Mouse (Mus musculus): ENCODE measurements around the gene Fkbp2. TPM values are rescaled to one million over a fixed set of nuclear protein-coding genes. Genes with fewer than 3 reads are reported as not detected.

Fkbp2 gene
- polyA plus RNA-seq, 1 experiment from 2014 or later: 80.9 TPM

DNA sequence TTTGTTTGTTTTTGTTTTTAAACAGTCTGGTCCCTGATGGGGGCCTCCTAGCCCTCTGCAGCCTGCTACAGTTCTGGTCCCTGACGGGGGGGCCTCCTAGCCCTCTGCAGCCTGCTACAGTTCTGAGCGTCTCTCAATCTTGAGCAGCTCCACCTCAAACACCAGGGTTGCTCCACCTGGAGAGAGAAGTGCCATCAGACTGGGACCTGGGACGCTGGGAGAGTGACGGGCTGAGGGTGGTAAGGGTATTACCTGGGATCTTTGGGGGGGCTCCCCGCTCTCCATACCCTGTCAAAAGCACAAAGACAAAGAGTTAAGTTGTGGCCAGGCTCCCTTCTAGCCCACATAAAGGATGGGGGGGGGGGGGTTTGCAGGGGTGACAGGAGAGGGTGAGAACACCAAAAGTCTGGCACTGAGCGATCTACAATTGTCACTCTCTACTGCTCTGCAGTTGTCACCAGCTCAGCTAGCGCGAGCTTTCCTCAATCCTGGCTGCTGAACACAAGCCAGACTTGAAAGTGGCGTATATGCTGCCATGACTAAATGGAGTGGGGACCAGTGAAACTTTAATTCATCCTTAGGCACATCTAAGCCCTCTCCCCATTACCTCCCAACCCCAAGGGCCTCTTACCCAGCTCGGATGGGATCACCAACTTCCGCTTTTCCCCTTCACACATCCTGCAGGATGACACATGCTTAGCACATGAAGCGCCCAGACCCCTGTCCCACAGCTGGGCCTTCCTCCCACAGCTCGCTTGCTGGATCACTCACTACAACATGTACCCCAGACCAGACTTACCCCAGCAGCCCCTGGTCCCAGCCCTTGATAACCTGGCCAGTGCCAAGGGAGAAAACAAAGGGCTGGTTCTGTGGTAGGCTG is 2.3 kb downstream of the Fkbp2 start:
- Histone ChIP-seq H3K9ac (peak overlapping the region; percentile 87), H3K4me3 (peak overlapping the region; percentile 82), H3K36me3 (peaks cover 43% of the 10 kb centered on the region), H3K27me3 (replicated peaks) (no peaks in the 10 kb centered on the region), H3K9me3 (no peaks in the 10 kb centered on the region), H3K4me1 (peaks cover 51% of the 10 kb centered on the region), H3K27ac (replicated peaks) (peak overlapping the region; percentile 97; the same call in 1 of the 2 replicates), H3K4me2 (peak overlapping the region; percentile 87)
- no peak for ATAC-seq (ENCODE audit: extremely low read depth, insufficient number of reproducible peaks, low FRiP score, low TSS enrichment)
- 70% methylated on average over 13 of the region's 13 CpGs for WGBS

DNA sequence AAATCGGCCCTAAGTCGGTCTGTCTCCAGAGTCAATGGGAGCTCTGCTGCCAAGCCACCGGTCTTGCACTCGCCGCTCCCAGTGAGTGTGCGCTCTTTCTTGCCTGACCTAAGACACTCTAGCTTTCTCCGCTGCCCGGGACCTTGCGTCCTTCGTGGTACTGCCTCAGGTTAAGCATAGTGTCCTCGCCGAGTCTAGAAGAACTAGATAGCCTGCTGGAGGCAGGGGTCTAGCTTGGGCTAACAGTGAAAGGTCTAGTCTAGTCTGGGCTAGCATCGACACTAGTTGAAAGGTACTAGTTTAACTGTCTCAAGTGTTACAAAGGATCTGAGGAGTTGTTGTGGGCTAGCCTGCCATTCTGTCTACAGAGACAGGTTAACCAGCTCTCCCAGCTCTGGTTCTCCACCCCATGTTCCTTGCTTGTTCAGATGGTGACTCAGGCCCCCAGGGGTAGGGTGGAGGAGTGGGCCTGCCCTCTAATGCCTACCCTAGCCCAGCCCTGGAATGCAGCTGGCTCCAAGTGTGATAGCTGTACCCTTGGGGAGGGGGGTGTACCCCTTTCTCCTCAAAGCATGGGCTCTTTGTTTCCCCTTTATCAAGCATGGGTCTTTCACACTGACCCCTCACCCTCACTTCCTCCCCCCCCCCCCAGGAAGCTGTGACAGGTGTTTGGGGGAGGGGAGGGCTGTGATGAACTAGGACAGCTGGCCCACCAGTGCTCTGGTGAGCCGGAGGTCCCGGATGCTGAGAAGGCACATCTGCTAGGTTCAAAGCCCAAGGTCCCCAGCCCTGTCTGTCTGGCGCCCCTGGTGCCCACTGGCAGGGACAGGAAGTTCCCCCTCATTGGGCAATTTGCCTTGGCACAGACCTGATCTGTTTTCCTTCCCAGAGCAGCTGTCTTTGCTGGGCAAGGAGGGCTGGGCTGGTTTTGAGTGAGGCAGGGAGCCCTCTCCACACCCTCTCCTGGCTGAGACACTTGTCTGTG is 4.5 kb downstream of the Fkbp2 start, which contains the start of gene Plcb3:
Gene Plcb3 (minus strand): TSS at position 934 of the 985 bp plus-strand sequence.
- no peak for ATAC-seq (ENCODE audit: extremely low read depth, insufficient number of reproducible peaks, low FRiP score, low TSS enrichment)
- H3K4me1 ChIP-seq: peaks cover 53% of the 10 kb centered on the region
- peaks cover 24% of the 10 kb centered on the region for H3K36me3 ChIP-seq
- H3K9me3 ChIP-seq: no peaks in the 10 kb centered on the region
- H3K4me2 ChIP-seq: peak within 1 kb of the TSS; percentile 81
- peak within 1 kb of the TSS; percentile 86 for H3K4me3 ChIP-seq
- WGBS: under 1% methylated on average over 16 of the region's 16 CpGs
- peak within 1 kb of the TSS; percentile 81 for H3K27ac ChIP-seq (replicated peaks)
- H3K9ac ChIP-seq: peak within 1 kb of the TSS; percentile 93
- no peaks in the 10 kb centered on the region for H3K27me3 ChIP-seq (replicated peaks)

DNA sequence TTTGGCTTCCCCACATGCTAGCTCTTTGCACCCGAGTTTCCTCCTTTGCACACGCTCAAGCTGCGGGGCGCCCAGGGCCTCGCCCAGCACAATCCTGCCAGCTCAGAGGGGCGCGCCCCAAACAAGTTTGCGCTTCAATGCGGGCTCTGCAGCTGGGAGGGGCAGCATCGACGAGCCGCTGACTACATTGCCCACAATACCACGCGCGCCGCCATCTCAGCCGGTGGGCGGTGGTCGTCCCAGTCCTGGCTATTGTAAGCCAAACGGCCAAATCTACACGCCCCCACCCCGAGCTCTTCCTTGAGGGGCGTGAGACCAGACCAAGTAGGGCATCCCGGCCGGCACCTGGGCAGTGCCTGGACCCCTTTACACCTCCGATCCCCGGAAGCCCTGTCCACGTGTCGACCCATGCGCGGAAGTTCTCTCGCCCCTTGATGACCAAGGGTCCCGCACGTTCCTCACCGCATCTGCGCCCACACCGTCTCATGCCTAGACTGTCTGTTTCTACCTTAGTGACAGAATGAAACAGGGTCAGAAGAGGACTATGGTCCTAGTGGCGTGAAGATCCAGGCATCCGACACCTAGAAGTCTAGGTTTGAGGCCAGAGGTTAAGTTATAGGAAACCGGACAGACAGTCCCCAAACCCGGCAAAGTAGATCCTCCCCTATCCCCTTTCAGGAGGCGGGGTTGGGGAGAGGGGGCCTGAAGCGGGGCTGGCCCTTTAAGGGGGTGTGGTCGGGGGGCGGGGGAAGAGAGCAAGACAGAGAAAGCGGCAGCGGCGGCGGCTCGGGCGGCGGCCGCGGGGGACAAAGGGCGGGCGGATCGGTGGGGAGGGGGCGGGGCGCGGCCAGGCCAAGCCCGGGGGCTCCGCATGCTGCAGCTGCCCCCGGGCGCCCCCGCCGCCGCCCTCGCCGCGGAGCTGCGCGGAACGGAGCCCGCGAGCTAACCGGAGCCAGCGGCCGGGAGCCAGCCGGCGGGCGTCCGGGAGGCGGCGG is 5.8 kb downstream of the Fkbp2 start, which contains the start of gene Ppp1r14b:
Gene Ppp1r14b (plus strand): TSS at position 758 of the 995 bp plus-strand sequence.
- ATAC-seq (ENCODE audit: extremely low read depth, insufficient number of reproducible peaks, low FRiP score, low TSS enrichment): peak; percentile 28; the same call in 1 of the 2 replicates
- Histone ChIP-seq H3K4me3 (peak within 1 kb of the TSS; percentile 86), H3K36me3 (peaks cover 24% of the 10 kb centered on the region), H3K9me3 (no peaks in the 10 kb centered on the region), H3K4me2 (peak within 1 kb of the TSS; percentile 81), H3K4me1 (peaks cover 64% of the 10 kb centered on the region), H3K27me3 (replicated peaks) (no peaks in the 10 kb centered on the region), H3K27ac (replicated peaks) (peak within 1 kb of the TSS; percentile 81), H3K9ac (peak within 1 kb of the TSS; percentile 93)
- WGBS: under 1% methylated on average over 62 of the region's 84 CpGs

DNA sequence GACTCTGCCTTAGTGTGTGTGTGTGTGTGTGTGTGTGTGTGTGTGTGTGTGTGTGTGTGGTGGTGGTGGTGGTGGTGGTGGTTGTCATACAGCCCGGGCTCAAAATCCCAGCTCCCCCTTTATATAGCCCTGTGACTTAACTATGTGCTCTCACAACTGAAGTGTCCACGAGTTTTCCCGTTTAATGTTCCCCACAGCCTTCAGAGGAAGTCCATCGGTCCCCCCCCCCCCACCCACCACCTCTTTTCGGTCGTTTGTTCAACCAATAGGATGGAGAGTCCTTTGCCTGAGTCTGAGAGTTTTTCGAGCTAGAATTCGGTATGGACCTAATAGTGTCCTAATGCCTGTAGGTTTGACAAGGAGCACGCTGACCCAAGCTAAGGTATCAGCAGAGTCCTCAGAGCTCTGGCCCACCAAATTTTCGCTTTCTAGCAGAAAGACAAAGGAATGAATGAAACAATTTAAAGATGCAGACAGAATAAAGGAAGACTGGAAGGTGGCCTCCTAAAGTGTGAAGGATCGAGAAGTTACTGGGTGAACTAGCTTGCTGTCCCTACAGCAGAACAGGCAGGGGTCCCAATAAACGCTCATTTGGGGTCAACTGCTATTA is 6.6 kb downstream of the Fkbp2 start:
- H3K4me3 ChIP-seq: peak overlapping the region; percentile 86
- peaks cover 23% of the 10 kb centered on the region for H3K36me3 ChIP-seq
- WGBS: 38% methylated on average over 12 of the region's 12 CpGs
- no peak overlapping the region for H3K27ac ChIP-seq (replicated peaks)
- no peaks in the 10 kb centered on the region for H3K9me3 ChIP-seq
- peaks cover 62% of the 10 kb centered on the region for H3K4me1 ChIP-seq
- peak overlapping the region; percentile 93 for H3K9ac ChIP-seq
- no peaks in the 10 kb centered on the region for H3K27me3 ChIP-seq (replicated peaks)
- peak overlapping the region; percentile 81 for H3K4me2 ChIP-seq
- ATAC-seq (ENCODE audit: extremely low read depth, insufficient number of reproducible peaks, low FRiP score, low TSS enrichment): no peak

DNA sequence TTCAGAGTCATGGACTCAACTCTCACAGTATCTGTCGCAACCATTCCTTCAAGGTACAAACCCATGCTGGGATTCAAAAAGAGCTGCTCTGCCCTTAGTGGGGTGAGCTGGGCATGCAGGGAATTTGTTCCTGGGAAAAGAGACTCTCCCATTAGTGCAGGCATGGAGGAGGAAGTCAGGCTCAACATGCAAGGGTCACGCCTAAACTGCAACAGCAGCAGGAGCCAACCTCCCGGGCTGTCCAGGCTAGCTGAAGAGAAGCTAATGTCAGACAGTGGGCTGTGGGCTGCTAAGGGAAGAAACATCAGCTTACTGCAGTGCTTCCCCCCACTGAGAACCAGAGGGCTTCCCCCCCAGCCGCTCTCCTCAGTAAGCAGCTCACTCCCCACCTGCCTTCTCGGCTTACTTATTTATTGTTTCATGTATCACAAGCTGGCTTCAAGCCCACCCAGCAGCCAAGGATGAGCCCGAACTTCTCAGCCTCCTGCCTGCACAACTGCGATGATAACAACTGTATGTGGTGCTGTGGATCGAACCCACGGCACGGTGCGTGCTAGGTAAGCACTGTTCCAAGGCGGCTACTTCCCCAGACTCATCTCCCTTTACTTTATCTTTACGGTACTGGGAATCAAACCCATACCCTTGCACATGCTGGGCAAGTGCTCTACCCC is 7.9 kb downstream of the Fkbp2 start:
- peak overlapping the region; percentile 2; the same call in 1 of the 2 replicates for H3K9ac ChIP-seq
- peaks cover 10% of the 10 kb centered on the region for H3K36me3 ChIP-seq
- H3K4me1 ChIP-seq: peaks cover 59% of the 10 kb centered on the region
- no peaks in the 10 kb centered on the region for H3K27me3 ChIP-seq (replicated peaks)
- H3K4me3 ChIP-seq: no peak overlapping the region
- WGBS: 81% methylated on average over 13 of the region's 13 CpGs
- H3K4me2 ChIP-seq: no peak overlapping the region
- ATAC-seq (ENCODE audit: extremely low read depth, insufficient number of reproducible peaks, low FRiP score, low TSS enrichment): no peak
- H3K9me3 ChIP-seq: no peaks in the 10 kb centered on the region
- H3K27ac ChIP-seq (replicated peaks): no peak overlapping the region

DNA sequence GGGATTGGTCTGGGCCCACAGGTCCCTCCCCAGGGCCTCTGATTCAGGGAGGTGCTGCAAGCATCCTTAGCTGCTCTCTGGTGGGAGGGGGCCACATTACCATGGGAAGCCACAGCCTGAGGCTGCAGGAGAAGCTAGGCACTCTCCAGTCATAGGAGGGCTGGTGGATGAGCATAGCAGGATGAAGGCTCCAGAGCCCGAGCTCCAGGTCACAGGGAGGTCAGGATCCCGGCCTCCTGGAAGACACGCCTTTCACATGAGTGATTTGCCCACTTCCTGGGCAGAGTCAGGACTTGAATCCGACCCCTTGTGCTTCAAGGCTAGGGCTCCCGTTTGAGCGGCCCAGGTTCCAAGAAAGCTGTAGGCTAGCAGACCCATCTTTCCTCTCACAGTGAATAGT is 8.7 kb downstream of the Fkbp2 start:
- Histone ChIP-seq H3K36me3 (peaks cover 8% of the 10 kb centered on the region), H3K27ac (replicated peaks) (peak overlapping the region; percentile 63), H3K4me2 (no peak overlapping the region), H3K9ac (peak overlapping the region; percentile 2), H3K4me3 (no peak overlapping the region), H3K9me3 (no peaks in the 10 kb centered on the region), H3K27me3 (replicated peaks) (no peaks in the 10 kb centered on the region), H3K4me1 (peaks cover 53% of the 10 kb centered on the region)
- no peak for ATAC-seq (ENCODE audit: extremely low read depth, insufficient number of reproducible peaks, low FRiP score, low TSS enrichment)
- WGBS: 33% methylated on average over 6 of the region's 6 CpGs

DNA sequence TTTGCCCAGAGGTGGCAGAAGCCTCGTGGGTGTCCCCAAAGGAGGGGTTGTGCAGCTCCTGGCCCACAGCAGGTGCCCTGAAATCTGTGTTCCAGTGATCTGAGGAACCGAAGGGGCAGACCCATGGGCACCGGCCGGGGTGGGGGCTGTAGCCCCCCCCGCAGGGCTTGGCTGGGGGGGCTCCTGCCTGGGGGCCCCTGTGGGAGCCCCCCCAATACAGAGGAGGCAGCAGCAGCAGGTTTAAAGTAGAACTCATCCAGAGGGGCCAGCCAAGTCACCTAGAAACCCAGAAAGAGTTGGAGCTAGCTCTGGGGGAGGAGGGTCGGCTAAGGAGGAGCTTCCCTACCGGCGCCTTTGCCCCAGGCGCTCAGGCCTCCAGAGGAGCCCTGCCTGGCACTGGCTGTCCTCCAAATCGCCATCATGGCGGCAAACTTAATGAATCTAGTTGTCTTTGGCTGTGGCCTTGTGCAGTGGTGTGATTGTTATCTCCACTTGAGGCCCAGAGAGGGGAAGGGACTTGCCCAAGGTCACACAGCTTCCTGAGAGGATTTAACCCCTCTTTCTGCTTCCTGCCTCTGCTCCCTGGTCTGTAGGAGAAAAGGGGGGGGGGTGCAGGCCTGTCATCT is 9.7 kb downstream of the Fkbp2 start:
- no peak for ATAC-seq (ENCODE audit: extremely low read depth, insufficient number of reproducible peaks, low FRiP score, low TSS enrichment)

DNA sequence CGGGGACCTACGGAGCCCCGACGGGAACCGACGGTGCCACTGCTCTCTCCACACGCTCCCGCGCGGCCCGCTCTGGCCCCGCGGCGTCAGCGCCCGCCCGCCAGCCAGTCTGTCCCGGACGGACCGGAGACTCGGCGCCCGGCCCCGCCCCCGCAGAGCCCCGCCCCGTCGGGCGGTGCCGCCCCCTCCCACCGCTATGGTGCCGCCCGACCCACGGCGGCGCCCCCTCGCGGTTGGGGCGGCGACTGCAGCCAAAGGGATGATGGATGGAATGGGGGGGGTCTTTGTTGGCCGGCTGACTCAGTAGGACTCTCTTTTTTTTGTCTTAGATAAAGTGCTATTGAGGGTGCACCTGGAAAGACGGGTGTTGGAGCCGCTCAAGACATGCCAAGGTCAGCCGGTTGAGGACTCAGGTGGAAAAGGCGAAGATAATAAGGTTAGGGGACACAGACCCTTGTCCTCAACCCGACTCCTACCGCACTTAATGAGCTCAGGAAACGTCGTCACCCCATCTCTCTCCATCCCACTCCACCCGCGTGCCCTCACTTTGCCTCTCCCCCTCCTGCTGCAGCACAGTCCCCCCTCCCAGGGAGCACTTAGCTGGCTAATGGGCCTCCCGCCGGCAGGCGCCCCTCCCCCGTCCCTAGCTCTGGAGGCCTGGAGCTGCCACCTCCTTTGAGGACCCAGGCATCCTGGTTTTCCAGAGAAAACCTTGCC is 10.5 kb downstream of the Fkbp2 start:
- peak overlapping the region; percentile 63 for H3K27ac ChIP-seq (replicated peaks)
- 1% methylated on average over 53 of the region's 55 CpGs for WGBS

More for the DNA sequence above, 9.7 kb downstream of the Fkbp2 start:
- peaks cover 15% of the 10 kb centered on the region for H3K36me3 ChIP-seq
- H3K4me1 ChIP-seq: peaks cover 46% of the 10 kb centered on the region
- peak overlapping the region; percentile 89 for H3K9ac ChIP-seq
- WGBS: 19% methylated on average over 11 of the region's 11 CpGs
- H3K27ac ChIP-seq (replicated peaks): peak overlapping the region; percentile 63
- H3K4me2 ChIP-seq: peak overlapping the region; percentile 79
- H3K27me3 ChIP-seq (replicated peaks): no peaks in the 10 kb centered on the region
- no peaks in the 10 kb centered on the region for H3K9me3 ChIP-seq
- peak overlapping the region; percentile 70 for H3K4me3 ChIP-seq

DNA sequence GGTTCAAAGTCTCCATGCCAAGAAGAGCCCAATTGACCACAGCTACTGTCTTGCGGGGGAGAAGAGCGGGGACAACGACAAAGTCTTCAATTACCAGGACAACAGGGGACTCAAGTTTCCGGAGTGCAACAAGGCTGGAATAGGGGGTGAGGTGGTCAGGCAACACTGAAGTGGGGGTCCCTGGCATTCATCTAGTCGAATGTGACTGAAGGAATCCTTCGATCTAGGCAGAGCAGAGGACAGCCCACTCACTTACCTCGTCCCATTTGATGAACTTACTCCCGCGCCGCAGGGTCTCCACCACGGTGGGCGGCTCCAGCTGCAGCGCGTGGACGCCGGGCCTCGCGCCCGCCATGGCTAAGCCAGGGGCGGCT is 11.0 kb downstream of the Fkbp2 start:
- Histone ChIP-seq H3K9me3 (no peaks in the 10 kb centered on the region), H3K27ac (replicated peaks) (peak overlapping the region; percentile 40; the same call in 1 of the 2 replicates), H3K4me1 (peaks cover 46% of the 10 kb centered on the region), H3K9ac (peak overlapping the region; percentile 89), H3K4me2 (peak overlapping the region; percentile 79), H3K36me3 (peaks cover 28% of the 10 kb centered on the region), H3K4me3 (peak overlapping the region; percentile 70), H3K27me3 (replicated peaks) (no peaks in the 10 kb centered on the region)
- under 1% methylated on average over 20 of the region's 20 CpGs for WGBS
- no peak for ATAC-seq (ENCODE audit: extremely low read depth, insufficient number of reproducible peaks, low FRiP score, low TSS enrichment)

More for the DNA sequence above, 10.5 kb downstream of the Fkbp2 start:
- H3K9me3 ChIP-seq: no peaks in the 10 kb centered on the region
- H3K4me1 ChIP-seq: peaks cover 46% of the 10 kb centered on the region
- peak overlapping the region; percentile 89 for H3K9ac ChIP-seq
- H3K27me3 ChIP-seq (replicated peaks): no peaks in the 10 kb centered on the region
- peak; percentile 69 for ATAC-seq (ENCODE audit: extremely low read depth, insufficient number of reproducible peaks, low FRiP score, low TSS enrichment)
- H3K4me2 ChIP-seq: peak overlapping the region; percentile 79
- peak overlapping the region; percentile 70 for H3K4me3 ChIP-seq
- peaks cover 22% of the 10 kb centered on the region for H3K36me3 ChIP-seq
